Mouse (Mus musculus) olfactory bulb, adult 2 months (tissue): ENCODE measurements around the gene Gpr87.

Source experiments
- CTCF ChIP-seq: fragments of 200-500 bp; IDR thresholded peaks from 2 replicates; pipeline ENCODE4 v1.5.1; 2012; ENCODE audit warnings: low read depth, mild to moderate bottlenecking, low read length, moderate library complexity; ENCODE audit not compliant: insufficient read depth
- POLR2A ChIP-seq: fragments of 200-500 bp; IDR thresholded peaks from 2 replicates; pipeline ENCODE4 v1.6.1; 2012; ENCODE audit warnings: mild to moderate bottlenecking, low read depth, low read length, moderate library complexity; ENCODE audit not compliant: insufficient read depth

- TF ChIP-seq CTCF: no peak
- no peak for TF ChIP-seq POLR2A
Measured at GRCm38 (mm10) chr3:59212404-59212803, 17.5 kb upstream of the Gpr87 start.
